9 mouse cellular contexts compared by ENCODE assay signal in the genomic region with DNA sequence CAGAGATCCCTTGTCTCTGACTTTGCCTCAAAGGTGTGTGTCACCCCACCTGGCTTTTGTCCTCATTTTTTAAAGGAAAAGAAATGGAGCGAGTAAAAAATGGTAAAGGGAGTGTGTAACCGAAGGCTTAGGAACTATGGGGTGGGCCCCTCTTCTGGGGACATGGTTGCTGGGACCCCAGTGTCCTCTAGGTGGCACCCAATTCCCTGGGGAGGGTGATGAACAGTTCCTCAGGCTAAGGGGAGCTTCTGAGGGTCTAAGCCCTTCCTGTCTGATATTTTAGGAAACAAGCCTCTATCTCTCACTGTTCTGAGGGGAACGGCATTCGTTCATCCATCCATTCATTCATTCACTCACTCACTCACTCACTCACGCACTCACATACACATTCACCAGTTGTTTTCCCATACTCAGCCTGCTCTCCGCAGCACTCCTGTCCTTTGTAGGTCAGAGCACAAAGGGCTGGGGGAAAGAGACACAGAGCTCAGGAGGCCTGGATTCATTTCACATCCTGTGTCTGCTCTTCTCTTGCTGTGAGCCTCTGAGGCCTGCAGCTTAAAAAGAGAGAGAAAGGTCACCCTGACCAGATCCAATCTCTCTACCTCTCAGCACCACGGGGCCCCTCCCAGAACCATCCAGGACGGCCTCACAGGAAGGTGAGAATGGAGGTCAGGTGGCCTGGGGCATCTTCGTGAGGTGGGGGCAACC. TPM values are rescaled to one million over a fixed set of nuclear protein-coding genes. Genes with fewer than 3 reads are reported as not detected.
DNase-seq lines count a peak whose midpoint lies in the region; ATAC-seq and TF ChIP-seq lines count a peak whose summit lies in the region.
"Had no signal": no experiment of that assay in that cellular context is flagged by ENCODE, and none has a peak within 500 bp of the region (broad histone marks: within the 10 kb centered on the region; RNA-seq: fewer than 3 reads in every experiment).

No protein-coding gene starts in this region.

- no peak for DNase-seq in heart, adult 9 months (ENCODE audit: low spot score in 2 of 2)
- peak; percentile 27 for DNase-seq in ovary, postnatal 36 days (ENCODE audit: low spot score)
- no peak for DNase-seq in ovary, adult 18-20 months (ENCODE audit: low spot score)
- DNase-seq in lung, postnatal 14 days = peak; percentile 34
- no peak for DNase-seq in urinary bladder, adult 2 months (ENCODE audit: low spot score)
- DNase-seq in frontal cortex, postnatal 25 days (ENCODE audit: low spot score in 2 of 2) = no peak

- H3K4me3 ChIP-seq in heart, embryonic 11.5 days (ENCODE audit: low read depth, low read length) = no peak overlapping the region
- H3K4me3 ChIP-seq in bone marrow macrophage, adult 2 months (ENCODE audit: insufficient read depth, low read length) = no peak overlapping the region
- H3K4me3 ChIP-seq: neural tube, embryonic 12.5 days had no signal

- H3K9ac ChIP-seq in heart, embryonic 11.5 days (ENCODE audit: low read depth, low read length) = 0 out of 2 replicates have a peak overlapping the region, but pooled peaks have one; percentile 28
- H3K9ac ChIP-seq: neural tube, embryonic 12.5 days had no signal

- WGBS in heart, embryonic 11.5 days (ENCODE audit: insufficient replicate concordance) = 29% methylated on average over 9 of the region's 9 CpGs

- H3K9me3 ChIP-seq in heart, embryonic 11.5 days (replicated peaks; ENCODE audit: control insufficient read depth, low read length) = no peaks in the 10 kb centered on the region
- H3K9me3 ChIP-seq: neural tube, embryonic 12.5 days had no signal

- peaks cover 35% of the 10 kb centered on the region for H3K4me1 ChIP-seq in heart, embryonic 11.5 days (ENCODE audit: control insufficient read depth, insufficient read depth, low read length)
- H3K4me1 ChIP-seq in bone marrow macrophage, adult 2 months (ENCODE audit: control insufficient read depth, insufficient read depth, low read length) = no peaks in the 10 kb centered on the region; the same call in 1 of the 2 replicates
- H3K4me1 ChIP-seq: neural tube, embryonic 12.5 days had no signal

- TF ChIP-seq POLR2A in bone marrow macrophage, adult 2 months (IDR thresholded peaks at IDR 0.05; ENCODE audit: borderline replicate concordance, low read depth, low read length) = no peak

- H3K4me2 ChIP-seq in heart, embryonic 11.5 days = no peak overlapping the region
- H3K4me2 ChIP-seq: neural tube, embryonic 12.5 days had no signal

- TF ChIP-seq CTCF in bone marrow macrophage, adult 2 months (IDR thresholded peaks at IDR 0.05; ENCODE audit: low read depth, low read length) = peak; percentile 64; the same call in 1 of the 2 replicates

- no peaks in the 10 kb centered on the region for H3K36me3 ChIP-seq in heart, embryonic 11.5 days (ENCODE audit: control insufficient read depth, insufficient read depth, low read length)
- H3K36me3 ChIP-seq: neural tube, embryonic 12.5 days had no signal

- ATAC-seq in heart, embryonic 11.5 days (replicated peaks; ENCODE audit: insufficient number of reproducible peaks, low FRiP score, low TSS enrichment) = no peak

- H3K27ac ChIP-seq in heart, embryonic 11.5 days (ENCODE audit: low read depth, low read length) = peak overlapping the region; percentile 7; the same call in 1 of the 2 replicates
- H3K27ac ChIP-seq in bone marrow macrophage, adult 2 months (ENCODE audit: insufficient read depth, low read depth, low read length) = no peak overlapping the region
- H3K27ac ChIP-seq: neural tube, embryonic 12.5 days had no signal

- 0 out of 2 replicates have a peak, but pooled peaks cover 4% of the 10 kb centered on the region for H3K27me3 ChIP-seq in heart, embryonic 11.5 days (ENCODE audit: control insufficient read depth, insufficient read depth, low read length)
- H3K27me3 ChIP-seq: neural tube, embryonic 12.5 days had no signal

RNA-seq across cellular contexts. Expression of a gene that starts 36.3 kb away (rescaled TPM):
- 58.1 and 61.9 TPM in 2 replicates for polyA plus RNA-seq in heart, embryonic 11.5 days (2014; fragmentation: Nextera tagmentation; extraction: Ambion mirVana)
- not detected in 2 replicates for polyA plus RNA-seq in bone marrow macrophage, adult 2 months (2012; ENCODE audit: insufficient read depth, insufficient read length, missing spikeins)
- polyA plus RNA-seq in urinary bladder, adult 2 months (2012; rRNA removed) = 0.69 and 1.1 TPM in 2 replicates

Comparison
In these comparisons a context has a peak if more than half of its experiments do, and no peak if none do; other contexts are left out.
1. DNase-seq: peak in ovary, postnatal 36 days (single experiment) and lung, postnatal 14 days (single experiment); none in heart, adult 9 months (0 of 2), ovary, adult 18-20 months (single experiment), urinary bladder, adult 2 months (single experiment) and frontal cortex, postnatal 25 days (0 of 2).
2. RNA of a gene that starts 36.3 kb away (polyA plus RNA-seq): 58.1 to 61.9 TPM in heart, embryonic 11.5 days; 0.69 to 1.1 TPM in urinary bladder, adult 2 months and not detected in bone marrow macrophage, adult 2 months; every median in the first group is over 10 times any median in the second.